Mouse (Mus musculus) cerebellum, postnatal 36 days (tissue): ENCODE data around the gene Prss57.

ENCODE experiments used
- DNase-seq, 2 experiments: peaks; one replicate each; pipeline ENCODE4 v3.0.0; 2021 to 2022; ENCODE audit warnings: mixed read lengths in 2 of 2

Prss57 gene

DNA sequence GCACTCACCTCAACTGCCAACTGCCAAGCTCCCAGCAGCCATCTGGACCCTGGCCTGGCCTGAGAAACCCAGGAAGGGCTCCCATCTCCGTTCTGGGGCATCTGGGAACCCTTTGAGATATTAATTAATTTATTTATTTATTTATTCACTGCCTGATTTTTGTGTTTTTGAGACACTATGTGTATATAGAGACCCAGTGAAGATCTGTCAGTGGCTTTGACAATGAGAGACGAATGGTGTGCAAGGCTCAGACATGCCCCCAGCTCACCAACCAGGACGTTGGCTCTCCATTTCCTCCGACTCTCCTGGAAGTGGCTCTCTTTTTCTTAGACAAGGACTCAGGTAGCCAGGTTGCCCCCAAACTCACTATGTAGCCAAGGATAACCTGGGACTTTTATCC, at the start of gene Prss57:
Gene Prss57 (minus strand): TSS at position 101 of the 400 bp plus-strand sequence.
- DNase-seq = no peak

- DNase-seq = no peak
Observed at GRCm38 (mm10) chr10:79840091-79840490, 49.3 kb upstream of the Prss57 start.

DNA sequence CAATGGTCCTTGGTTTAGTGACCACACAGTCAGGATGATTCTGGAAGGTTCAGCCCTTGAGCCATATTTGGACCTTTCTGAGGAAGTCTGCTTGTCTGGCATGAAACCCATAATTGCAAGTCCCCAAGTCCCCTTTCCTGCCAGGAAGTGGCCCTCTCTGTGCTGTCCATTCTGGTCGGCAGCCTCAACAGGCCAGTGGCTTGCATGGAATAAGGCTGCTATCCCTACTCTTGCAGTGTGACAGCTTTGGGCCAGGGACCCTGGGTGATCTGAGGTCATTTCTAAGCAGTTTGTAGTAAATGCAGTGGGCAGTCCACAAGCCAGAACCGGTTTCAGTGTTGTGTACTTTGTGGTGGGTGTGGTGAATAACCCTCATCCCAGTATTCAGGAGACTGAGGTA, 47.4 kb upstream of the Prss57 start:
- no peak for DNase-seq

DNA sequence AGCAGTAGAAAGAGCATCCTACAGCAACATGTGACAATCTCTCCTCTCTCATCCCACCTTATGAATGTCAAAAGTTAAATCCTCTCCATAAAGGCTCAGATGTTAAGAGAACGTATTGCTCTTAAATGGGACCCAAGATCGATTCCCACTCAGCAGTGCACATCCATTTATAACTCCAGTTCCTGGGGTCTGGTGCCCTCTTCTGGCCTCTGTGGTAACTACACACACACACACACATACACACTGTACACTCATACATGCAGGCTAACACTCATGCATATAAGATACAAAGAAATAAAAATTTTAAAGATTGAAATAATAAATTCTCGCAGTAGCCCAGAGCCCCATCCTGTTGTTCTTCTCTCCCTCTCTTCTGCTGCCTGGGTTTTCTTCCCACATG, 46.2 kb upstream of the Prss57 start:
- no peak for DNase-seq

DNA sequence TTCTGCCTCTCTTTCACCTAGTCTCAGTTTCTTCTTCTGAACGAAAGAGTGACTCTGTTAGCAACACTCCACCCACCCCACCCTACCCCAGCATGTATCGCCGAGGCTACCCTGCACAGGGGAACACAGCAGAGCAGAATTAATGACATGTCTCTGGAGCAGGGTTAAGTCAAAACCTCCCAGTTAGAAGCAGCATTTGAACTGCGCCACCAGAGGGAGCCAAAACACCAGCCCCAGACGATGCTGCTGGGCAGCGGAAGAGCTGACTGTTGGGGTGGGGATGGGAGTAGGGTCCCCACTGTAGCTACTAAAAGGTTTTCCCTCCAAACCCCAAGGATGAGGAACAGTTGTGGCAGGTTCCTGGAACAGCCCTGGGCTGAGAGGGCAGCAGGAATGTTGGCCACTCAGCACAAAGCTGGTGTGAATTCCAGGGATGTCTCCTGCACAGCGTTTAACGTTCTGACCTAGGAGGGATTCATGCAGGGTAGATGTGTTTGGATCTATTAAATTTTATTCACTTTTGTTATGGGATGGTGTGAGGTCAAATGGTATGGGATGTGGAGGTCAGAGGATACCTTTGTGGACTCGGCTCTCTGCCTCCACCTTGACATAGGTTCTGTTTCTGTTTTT, 44.1 kb upstream of the Prss57 start:
- peak; percentile 77 to 78 for DNase-seq

DNA sequence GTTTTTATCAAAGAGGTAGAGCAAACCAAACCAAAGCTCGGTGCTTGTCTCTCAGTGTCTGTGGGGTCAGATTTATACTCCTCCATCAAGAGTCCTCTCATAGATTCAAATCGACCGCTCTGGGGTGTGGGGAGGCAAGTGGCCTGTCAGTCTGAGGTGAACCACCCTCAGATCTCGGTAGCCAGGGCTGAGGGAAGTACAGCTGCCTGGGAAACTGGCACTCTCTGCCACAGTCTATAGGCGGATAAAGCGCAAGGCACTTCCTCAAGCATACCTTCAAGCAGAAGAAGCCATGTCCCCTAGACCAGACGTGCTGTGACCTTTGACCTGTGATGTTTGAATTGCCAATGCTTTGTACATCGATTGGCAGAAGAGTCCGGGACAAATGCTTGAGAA, 42.0 kb upstream of the Prss57 start:
- no peak for DNase-seq

DNA sequence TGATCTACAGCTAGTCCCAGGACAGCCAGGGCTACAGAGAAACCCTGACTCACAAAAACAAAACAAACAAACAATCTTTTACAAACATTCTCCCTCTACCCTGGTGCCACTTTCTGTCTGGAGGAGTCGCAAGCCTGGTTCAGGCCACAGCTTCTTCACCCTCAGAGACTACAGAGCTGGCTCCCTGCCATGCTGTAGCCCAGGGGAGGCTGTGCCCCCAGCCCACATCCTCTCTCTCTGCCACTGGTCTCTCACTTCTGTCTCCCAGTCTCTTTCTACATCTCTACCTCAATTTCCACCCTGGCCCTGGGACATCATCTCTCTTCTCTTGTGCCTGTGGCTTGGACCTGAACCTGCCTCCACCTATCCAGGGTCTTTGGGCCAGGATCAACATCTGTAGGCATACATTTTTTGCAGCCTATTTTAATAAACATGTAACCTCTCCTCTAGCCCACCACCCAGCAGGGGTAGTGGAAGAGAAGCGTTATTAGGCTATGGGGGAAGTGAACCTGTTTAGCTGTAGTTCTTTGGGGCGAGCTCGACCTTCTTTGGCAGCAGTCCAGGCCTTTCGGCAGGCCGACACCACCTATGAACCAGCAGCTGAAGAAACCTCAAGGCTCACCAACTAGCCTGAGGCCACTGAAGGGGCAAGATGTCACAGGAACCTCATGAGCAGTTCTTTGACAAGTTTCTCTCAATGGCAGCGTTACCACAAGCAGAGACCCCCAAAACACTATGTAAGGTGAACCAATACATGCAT, 41.4 kb upstream of the Prss57 start:
- DNase-seq = no peak

- DNase-seq = no peak
Observed at GRCm38 (mm10) chr10:79831583-79831982, 40.8 kb upstream of the Prss57 start.

DNA sequence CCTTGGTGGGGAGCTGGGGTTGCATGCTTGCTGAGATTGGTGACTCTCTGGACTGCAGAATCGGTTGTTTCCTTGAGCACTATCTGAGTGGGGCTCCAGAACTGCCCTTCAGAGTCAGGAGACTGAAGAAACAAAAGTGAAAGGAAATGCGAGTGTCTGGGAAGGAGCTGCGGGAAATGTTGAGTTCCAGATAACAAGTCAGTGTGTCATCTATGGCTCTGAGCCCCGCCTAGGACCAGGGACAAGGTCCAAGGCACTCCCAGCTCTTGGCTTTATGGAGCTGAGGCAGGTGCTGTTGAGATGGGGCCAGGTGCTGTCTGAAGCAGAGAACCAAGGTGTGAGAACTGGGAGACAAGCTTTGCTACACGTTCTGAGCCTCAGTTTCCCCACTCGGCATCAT, 33.7 kb upstream of the Prss57 start:
- no peak for DNase-seq

DNA sequence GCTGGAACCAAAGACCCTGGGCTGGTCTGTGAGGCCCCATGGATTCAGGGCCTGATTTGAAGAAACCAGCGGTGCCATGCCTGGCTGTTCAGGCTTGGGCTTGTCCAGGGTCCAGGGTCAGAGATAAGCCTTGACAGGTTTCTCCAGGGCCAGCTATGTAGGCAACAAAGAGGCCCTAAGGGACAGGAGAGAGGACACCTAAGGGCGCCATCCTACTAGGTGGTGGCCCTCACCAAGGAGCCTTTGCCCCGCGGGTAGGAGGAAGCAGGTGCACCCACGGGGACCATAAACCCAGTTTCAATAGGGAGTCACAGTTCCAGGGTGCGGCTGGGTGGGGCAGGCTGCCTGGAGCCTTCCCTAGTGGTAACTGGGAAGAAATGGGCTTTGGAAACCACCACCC, 32.2 kb upstream of the Prss57 start:
- DNase-seq = no peak

DNA sequence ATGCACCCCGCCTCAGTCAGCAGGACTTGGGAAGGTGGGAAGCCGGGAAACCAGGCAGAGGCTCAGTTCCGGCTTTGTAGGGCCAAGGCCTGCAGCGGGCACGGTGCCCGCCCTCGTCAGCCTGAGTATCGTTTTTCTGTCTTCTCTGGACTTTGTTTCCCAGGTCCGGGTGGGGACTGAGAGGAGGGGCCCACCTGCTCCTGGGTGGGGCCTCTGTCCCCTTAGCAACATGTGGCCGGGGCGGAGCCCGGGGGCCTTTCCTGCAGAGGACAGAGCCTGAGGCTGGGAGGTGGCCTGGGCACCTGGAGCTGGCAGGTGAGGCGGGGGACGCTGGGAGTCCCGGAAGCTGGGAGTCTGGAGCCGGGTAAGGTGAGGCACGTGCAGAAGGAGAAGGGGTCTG, 31.6 kb upstream of the Prss57 start:
- no peak for DNase-seq

GRCm38 (mm10) chr10:79821731-79822130, 31.0 kb upstream of the Prss57 start:
- no peak for DNase-seq

DNA sequence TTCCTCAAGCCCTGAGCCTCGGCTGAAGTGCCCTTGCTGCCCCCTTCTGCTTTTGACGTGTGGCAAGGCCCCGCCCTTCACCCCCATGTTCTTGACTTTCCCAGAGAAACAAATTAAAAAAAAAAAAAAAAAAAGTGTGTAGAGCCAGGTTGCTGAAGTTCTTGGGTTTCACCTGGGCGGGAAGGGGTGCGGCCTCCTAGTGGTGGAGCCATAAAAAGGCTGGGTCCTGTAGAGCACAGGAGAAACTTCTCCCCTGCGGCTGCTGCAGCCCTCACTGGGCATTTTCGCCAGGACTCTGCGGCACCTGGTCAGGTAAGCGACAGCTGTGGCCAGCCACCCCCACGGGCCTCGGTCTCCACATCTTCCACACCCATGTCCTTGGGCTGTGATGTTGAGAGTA, 30.0 kb upstream of the Prss57 start, which contains the start of gene Misp:
Gene Misp (plus strand): TSS at position 208 of the 400 bp plus-strand sequence.
- no peak for DNase-seq

- DNase-seq = no peak
Observed at GRCm38 (mm10) chr10:79820277-79820676, 29.5 kb upstream of the Prss57 start.

- DNase-seq = no peak
Observed at GRCm38 (mm10) chr10:79819606-79820005, 28.8 kb upstream of the Prss57 start.

DNA sequence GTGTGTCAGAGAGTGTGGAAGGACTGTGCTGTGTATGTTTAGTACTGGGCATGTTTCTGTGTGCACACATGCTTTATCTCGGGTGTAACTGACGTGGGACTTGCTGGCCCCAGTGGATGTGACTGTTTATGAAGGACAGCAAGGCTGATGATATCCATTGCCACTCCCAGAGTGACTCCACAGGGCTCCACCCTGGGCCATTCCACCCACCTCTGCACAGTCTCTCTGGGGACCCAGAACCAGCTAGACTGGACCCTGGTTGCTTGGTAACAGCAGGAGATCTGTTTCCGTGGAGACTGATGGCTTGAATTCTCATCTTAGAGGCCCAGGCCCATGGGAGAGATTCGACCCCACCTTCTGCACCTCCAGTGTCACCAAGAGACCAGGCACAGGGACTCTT, 27.5 kb upstream of the Prss57 start:
- DNase-seq = no peak

DNA sequence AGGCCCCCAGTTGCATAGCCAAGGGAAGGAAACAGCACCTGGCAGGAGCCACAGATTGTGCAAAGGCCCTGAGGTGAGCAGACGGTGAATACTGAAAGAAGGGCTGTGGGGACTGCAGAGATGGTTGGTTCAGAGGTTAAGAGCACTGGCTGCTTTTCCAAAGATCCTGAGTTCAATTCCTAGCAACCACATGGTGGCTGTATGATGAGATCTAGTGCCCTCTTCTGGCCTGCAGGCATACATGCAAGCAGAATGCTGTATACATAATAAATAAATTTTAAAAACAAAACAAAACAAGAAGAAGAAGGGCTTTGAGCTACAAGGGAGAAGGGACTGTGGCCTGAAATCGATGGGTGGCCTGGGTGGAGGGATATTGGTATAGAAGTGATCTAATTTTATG, 26.4 kb upstream of the Prss57 start:
- DNase-seq = no peak

DNA sequence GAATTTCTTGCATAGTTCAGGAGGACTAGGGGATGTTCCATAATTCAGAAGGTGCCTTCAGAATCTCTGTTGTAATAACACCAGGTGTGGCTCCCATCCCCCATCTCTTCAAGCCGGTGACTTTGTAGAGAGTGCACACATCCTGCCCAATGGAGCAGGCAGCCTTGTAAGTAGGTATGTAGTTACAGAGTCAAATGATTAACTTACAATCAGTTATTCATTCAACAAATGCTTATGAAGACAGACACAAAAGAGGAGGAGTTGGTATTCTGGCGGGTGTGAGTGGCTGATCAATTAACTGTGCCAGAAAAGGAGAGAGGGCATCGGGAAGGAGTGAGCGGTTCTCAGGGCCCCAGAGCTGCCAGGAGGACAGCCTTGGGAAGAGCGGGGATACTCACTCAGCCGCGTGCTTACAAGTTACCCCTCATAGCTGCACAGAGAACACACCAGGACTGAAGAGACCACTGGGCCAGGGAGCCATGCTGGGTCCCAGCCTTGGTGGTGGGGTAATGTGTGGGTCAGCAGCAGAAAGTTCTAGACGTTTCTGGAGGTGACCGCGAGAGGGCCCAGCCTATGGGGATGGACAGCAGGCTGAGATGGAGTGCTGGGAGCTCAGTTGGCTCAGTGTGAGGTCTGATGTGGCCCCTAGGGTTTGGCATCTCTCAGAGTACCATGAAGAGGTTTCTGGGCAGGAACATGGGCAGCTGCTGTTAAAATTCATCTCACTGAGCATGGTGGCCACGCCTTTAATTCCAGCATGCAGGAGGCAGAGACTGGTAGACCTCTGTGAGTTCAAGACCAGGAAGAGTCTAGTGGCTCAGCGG, 25.1 kb upstream of the Prss57 start:
- no peak for DNase-seq

DNA sequence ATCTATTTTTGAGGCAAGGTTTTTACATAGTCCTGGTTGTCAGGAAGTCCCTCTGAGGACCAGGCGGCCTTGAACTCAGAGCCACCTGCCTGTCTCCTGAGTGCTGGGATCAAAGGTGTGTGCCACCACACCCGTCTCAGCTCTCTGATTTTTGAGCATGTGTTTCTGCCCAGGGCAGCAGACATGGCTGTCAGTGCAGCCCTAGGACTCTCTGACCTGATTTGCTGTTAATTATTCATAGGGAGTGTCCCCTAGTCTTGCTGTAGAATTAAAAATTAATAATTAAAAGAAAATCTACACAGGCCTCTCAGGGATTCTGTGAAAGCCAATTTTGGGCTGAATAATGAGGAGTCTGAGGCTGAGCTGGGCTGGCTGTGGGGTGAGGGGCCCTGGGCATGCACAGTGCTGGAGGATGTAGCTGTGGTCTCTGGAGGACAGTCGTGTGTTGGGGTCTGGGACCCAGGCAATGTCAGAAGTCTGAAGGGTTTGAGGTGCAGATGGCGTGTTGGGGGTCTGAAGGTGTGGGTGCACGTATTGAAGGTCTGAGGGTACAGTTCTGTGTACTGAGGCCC, 23.6 kb upstream of the Prss57 start:
- no peak for DNase-seq

DNA sequence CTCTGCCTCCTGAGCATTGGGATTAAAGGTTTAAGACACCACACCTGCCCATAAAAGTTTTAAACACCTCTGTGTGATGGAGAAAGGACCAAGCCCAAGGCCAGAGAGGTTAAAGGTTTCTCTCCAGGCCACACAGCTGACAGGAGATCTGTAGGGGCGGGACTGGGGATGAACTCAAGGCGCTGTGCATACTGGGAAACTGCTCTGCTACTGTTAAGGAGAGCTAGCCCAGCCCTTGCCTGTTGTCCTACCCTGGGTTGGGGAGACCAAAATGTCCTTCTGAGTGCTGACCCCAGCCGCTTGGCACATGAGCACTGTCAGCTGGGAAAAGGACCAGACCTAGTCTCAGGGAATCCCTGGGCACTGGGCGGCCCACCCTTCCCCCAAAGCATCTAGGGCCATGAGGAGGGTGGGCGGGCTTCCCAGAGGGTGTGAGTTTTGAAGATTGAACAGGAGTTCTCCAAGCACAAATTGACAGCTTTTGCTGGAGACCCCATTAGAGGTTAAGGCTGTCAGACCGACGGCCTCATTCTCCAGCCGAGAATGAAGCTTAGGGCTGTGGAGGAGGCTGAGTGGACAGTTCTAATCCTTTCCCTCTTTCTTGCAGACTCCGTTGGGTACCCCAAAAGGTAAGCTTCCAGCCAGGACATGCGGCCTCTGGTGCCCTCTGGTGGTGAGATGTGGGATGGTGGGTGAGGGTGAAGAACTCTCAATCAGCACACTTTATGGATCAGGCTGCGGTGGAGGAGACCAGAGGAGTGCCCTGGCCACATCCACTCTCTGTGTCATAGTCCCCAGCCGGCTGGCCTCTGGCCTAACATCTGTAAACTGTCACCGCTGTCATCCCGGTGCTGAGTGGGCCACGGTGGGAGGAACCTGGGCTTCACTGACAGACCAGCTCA, 21.2 kb upstream of the Prss57 start:
- peak; percentile 90 to 92 for DNase-seq

- DNase-seq = no peak
Observed at GRCm38 (mm10) chr10:79808728-79809127, 18.0 kb upstream of the Prss57 start.

DNA sequence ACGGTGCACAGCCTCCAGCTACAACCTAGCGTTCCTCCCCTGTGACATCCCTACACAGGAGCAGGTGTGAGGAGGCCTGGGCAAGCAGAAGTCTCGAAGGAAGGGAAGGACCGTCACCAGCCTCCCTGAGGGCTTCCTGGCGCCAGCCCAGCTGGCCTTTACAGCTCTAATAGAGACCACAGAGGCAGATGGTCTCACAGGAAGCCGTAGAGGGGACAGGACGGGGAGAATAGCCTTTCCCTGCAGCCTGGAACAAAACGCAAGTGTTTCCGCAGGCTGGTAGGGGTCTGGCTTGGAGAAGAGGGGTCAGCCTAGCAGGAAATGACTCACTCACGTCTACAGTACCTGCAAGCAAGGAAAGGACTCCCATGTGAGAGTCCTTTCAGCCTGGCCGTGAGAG, 17.1 kb upstream of the Prss57 start:
- peak; percentile 54 to 62 for DNase-seq
